Mouse (Mus musculus): ENCODE measurements at regions not wholly inside any gene's neighbourhood (a gene's known extent, or its start where the extent isn't known, plus 50 kb on each side); places are given as distances from the start of the nearest gene placed in this dataset.

GRCm38 (mm10) chr9:41391591-41392320 lies 230.3 kb upstream of the Ubash3b start:
- no peaks in the 10 kb centered on the region for H3K4me1 ChIP-seq (ENCODE audit: control insufficient read depth, insufficient read depth, low read length)
- no peak overlapping the region for H3K4me3 ChIP-seq (replicated peaks; ENCODE audit: control insufficient read depth, low read depth, low read length)
- TF ChIP-seq CTCF (IDR thresholded peaks at IDR 0.05; ENCODE audit: control insufficient read depth, insufficient read depth, low read length) (no peak), POLR2A (IDR thresholded peaks at IDR 0.05; ENCODE audit: borderline replicate concordance, control insufficient read depth, low read depth, low read length) (no peak)
- H3K27ac ChIP-seq (ENCODE audit: control insufficient read depth, insufficient read depth, low read depth, low read length, poor library complexity): no peak overlapping the region
- 57% methylated on average over 6 of the region's 6 CpGs for WGBS

- WGBS: 79% methylated on average over 1 of the region's 1 CpGs
- H3K4me1 ChIP-seq (ENCODE audit: control insufficient read depth, insufficient read depth, low read length): no peaks in the 10 kb centered on the region
- TF ChIP-seq CTCF (IDR thresholded peaks at IDR 0.05; ENCODE audit: control insufficient read depth, insufficient read depth, low read length): no peak
- no peak for TF ChIP-seq POLR2A (IDR thresholded peaks at IDR 0.05; ENCODE audit: borderline replicate concordance, control insufficient read depth, low read depth, low read length)
- H3K4me3 ChIP-seq (replicated peaks; ENCODE audit: control insufficient read depth, low read depth, low read length): no peak overlapping the region
- no peak overlapping the region for H3K27ac ChIP-seq (ENCODE audit: control insufficient read depth, insufficient read depth, low read depth, low read length, poor library complexity)
Observed at GRCm38 (mm10) chr9:41379283-41379682, 217.8 kb upstream of the Ubash3b start.

GRCm38 (mm10) chr9:41378627-41379231 lies 217.2 kb upstream of the Ubash3b start:
- 82% methylated on average over 10 of the region's 10 CpGs for WGBS
- no peaks in the 10 kb centered on the region for H3K4me1 ChIP-seq (ENCODE audit: control insufficient read depth, insufficient read depth, low read length)

DNA sequence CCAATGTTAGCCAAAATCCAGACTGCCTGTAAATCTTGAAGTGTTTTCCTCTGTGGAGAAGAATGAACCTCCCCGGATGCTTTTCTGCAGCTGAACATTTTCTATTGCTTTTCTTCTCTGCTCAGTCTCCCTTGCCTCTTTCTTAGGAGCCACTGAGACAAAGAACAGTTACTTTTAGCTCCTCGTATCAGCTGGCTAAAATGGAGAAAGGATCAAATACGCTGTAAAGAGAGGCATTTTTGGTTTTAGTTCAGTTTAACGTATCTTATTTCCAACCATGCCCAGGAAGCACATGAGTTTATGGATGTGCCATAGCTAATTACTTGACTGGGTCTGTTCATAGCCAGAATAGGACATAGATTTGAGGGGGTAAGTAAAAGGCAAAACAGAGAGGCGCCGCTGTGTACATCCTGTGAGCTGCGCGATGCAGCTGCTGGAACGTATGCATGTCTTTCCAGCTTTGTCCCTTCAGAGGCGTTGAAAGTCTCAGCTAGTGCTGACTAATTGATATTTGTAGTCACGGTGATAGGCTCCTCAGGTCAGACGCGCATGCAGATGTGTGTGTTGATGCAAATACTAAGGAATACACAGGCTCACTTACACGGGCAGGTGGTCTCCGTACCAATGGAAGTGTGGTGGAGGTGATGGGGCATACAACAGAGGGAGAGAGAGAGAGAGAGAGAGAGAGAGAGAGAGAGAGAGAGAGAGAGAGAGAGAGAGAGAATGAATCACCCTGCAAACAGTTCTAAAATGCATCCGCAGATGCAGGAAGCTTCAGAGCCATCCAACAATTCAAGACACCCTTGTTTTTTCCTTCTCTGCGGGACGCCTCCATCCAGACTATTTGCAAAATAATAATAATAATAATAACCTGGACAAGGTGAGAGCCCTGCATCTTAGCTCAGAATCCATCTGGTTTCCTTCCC lies 216.5 kb upstream of the Ubash3b start:
- no peaks in the 10 kb centered on the region for H3K4me1 ChIP-seq (ENCODE audit: control insufficient read depth, insufficient read depth, low read length)
- 80% methylated on average over 18 of the region's 18 CpGs for WGBS
- TF ChIP-seq CTCF (IDR thresholded peaks at IDR 0.05; ENCODE audit: control insufficient read depth, insufficient read depth, low read length) (no peak), POLR2A (IDR thresholded peaks at IDR 0.05; ENCODE audit: borderline replicate concordance, control insufficient read depth, low read depth, low read length) (no peak)
- H3K27ac ChIP-seq (ENCODE audit: control insufficient read depth, insufficient read depth, low read depth, low read length, poor library complexity): no peak overlapping the region
- H3K4me3 ChIP-seq (replicated peaks; ENCODE audit: control insufficient read depth, low read depth, low read length): no peak overlapping the region

More at GRCm38 (mm10) chr9:41378627-41379231, 217.2 kb upstream of the Ubash3b start:
- no peak overlapping the region for H3K4me3 ChIP-seq (replicated peaks; ENCODE audit: control insufficient read depth, low read depth, low read length)
- H3K27ac ChIP-seq (ENCODE audit: control insufficient read depth, insufficient read depth, low read depth, low read length, poor library complexity): no peak overlapping the region
- TF ChIP-seq POLR2A (IDR thresholded peaks at IDR 0.05; ENCODE audit: borderline replicate concordance, control insufficient read depth, low read depth, low read length) (no peak), CTCF (IDR thresholded peaks at IDR 0.05; ENCODE audit: control insufficient read depth, insufficient read depth, low read length) (no peak)

DNA sequence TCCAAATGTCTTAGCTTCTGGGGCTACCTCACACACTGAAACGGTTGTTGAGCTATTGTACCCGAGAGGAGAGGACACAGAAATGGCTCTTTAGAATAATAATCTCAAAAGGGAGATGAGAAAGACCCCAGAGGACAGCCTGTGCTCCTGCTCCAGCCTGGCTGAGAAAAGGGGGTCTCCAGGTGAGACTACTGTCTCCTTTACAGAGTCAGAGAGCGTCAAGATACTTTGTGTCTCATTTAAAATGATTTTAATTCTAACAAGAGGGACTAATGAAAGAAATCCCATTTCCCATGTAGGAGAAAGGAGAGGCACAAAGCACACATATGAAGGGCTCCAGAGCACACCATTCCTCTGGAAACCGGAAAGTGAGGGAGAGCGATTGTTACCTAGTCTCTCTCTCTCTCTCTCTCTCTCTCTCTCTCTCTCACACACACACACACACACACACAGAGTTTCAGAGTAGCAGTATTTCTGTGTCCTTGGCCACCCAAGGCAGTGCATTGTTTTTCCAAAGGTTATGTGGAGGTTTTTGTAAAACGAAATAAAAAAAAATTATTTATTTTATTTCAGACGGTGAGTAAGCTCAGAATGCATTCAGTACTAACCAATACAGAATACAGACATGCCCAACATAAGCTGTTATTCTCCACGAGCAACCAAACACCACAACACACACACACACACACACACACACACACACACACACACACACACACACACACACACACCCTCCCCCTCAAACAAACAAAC lies 215.6 kb upstream of the Ubash3b start:
- 47% methylated on average over 8 of the region's 8 CpGs for WGBS
- no peak for TF ChIP-seq CTCF (IDR thresholded peaks at IDR 0.05; ENCODE audit: control insufficient read depth, insufficient read depth, low read length)
- TF ChIP-seq POLR2A (IDR thresholded peaks at IDR 0.05; ENCODE audit: borderline replicate concordance, control insufficient read depth, low read depth, low read length): no peak
- Histone ChIP-seq H3K27ac (ENCODE audit: control insufficient read depth, insufficient read depth, low read depth, low read length, poor library complexity) (no peak overlapping the region), H3K4me1 (ENCODE audit: control insufficient read depth, insufficient read depth, low read length) (no peaks in the 10 kb centered on the region), H3K4me3 (replicated peaks; ENCODE audit: control insufficient read depth, low read depth, low read length) (no peak overlapping the region)

DNA sequence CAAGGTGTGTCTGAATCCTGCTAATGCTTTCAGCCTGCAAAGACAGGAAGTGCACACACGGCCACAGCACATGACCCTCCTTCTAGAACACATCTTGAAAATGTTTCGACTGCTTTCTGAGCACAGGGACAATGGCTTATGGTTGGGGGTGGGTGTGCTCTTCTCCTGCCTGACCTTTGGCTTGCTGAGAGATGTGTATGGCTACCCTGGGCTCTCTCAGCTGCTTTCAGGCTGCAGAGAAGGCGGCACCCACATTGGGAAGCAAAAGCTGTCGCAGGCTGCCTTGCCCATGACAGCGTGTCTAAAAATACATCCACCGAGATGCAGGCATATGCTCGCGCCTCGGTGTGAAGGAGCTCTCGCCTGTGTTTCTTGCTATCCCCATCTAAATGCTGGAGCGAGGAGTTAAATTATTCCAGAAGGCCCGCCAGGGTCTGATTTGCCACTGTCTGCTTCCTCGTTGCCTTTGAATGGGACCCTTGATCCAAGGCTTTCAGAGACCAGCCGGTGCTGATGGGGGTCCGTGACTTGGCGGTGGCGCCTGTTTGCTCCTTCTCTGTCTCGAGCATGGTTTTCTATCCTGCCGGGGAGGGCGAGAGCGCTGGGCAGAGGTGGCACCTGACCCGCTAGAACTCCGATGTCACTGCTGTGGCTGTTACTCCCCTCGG lies 214.6 kb upstream of the Ubash3b start:
- no peaks in the 10 kb centered on the region for H3K4me1 ChIP-seq (ENCODE audit: control insufficient read depth, insufficient read depth, low read length)
- no peak overlapping the region for H3K4me3 ChIP-seq (replicated peaks; ENCODE audit: control insufficient read depth, low read depth, low read length)
- no peak overlapping the region for H3K27ac ChIP-seq (ENCODE audit: control insufficient read depth, insufficient read depth, low read depth, low read length, poor library complexity)
- WGBS: 4% methylated on average over 24 of the region's 24 CpGs
- TF ChIP-seq POLR2A (IDR thresholded peaks at IDR 0.05; ENCODE audit: borderline replicate concordance, control insufficient read depth, low read depth, low read length): no peak
